Mouse (Mus musculus) central nervous system, embryonic 14 days (tissue): ENCODE measurements around the gene Loxl1. TPM values are rescaled to one million over a fixed set of nuclear protein-coding genes. Genes with fewer than 3 reads are reported as not detected.

Source experiments
- polyA plus RNA-seq: library from polyadenylated mRNA; depleted of rRNA; stranded (reverse); fragments of >200 nt; gene quantifications from 2 replicates; pipeline ENCODE4 v1.2.3, GENCODE M21; 2012; rRNA removed

Gene Loxl1
- 14.1 and 26.8 TPM in 2 replicates for polyA plus RNA-seq

GRCm38 (mm10) chr9:58312944-58313359, at the start of gene Loxl1:
Gene Loxl1 (minus strand): TSS chr9:58313186.

GRCm38 (mm10) chr9:58253033-58253804, 59.8 kb downstream of the Loxl1 start, which contains the start of gene Stoml1:
Gene Stoml1 (plus strand): TSS chr9:58253164.

GRCm38 (mm10) chr9:58249592-58250192, 63.3 kb downstream of the Loxl1 start, which contains the start of gene Pml:
Gene Pml (minus strand): TSS chr9:58249786.

Other genes with a start within 250 kb of the Loxl1 start
- 13.6 and 16.9 TPM in 2 replicates for gene Stra6, start 249.4 kb downstream of the Loxl1 start, polyA plus RNA-seq
- 1.2 TPM in 2 replicates for gene Ccdc33, start 194.4 kb downstream of the Loxl1 start, polyA plus RNA-seq
- 55.0 and 138 TPM in 2 replicates for gene Islr, start 108.9 kb downstream of the Loxl1 start, polyA plus RNA-seq
- gene Islr2, start 108.9 kb downstream of the Loxl1 start, polyA plus RNA-seq, result 273 and 356 TPM in 2 replicates
- 8.6 and 10.5 TPM in 2 replicates for gene Pml, start 63.4 kb downstream of the Loxl1 start, polyA plus RNA-seq
- 107 and 109 TPM in 2 replicates for gene Stoml1, start 60.0 kb downstream of the Loxl1 start, polyA plus RNA-seq
- gene Tbc1d21, start 57.3 kb upstream of the Loxl1 start, polyA plus RNA-seq, result not detected in 2 replicates
- 37.9 and 38.7 TPM in 2 replicates for gene Insyn1, start 175.4 kb upstream of the Loxl1 start, polyA plus RNA-seq
- gene Cd276, start 242.3 kb upstream of the Loxl1 start, polyA plus RNA-seq, result 35.1 and 42.2 TPM in 2 replicates